Mouse (Mus musculus): ENCODE measurements around the gene Nhsl2. TPM values are rescaled to one million over a fixed set of nuclear protein-coding genes. Genes with fewer than 3 reads are reported as not detected.

Gene Nhsl2
- polyA plus RNA-seq, 1 experiment: 0.49 TPM

GRCm38 (mm10) chrX:101935291-101935840 lies 86.2 kb downstream of the Nhsl2 start:
- Histone ChIP-seq H3K4me1 (ENCODE audit: control insufficient read depth, insufficient read depth, low read length) (no peaks in the 10 kb centered on the region), H3K27ac (ENCODE audit: control insufficient read depth, insufficient read depth, low read depth, low read length) (no peak overlapping the region), H3K27me3 (ENCODE audit: control insufficient read depth, insufficient read depth, low read length) (no peaks in the 10 kb centered on the region), H3K36me3 (ENCODE audit: control insufficient read depth, insufficient read depth, low read length) (no peaks in the 10 kb centered on the region), H3K4me3 (ENCODE audit: control insufficient read depth, low read depth, low read length) (no peak overlapping the region)
- TF ChIP-seq POLR2A (IDR thresholded peaks at IDR 0.05; ENCODE audit: control insufficient read depth, low read depth, low read length): no peak

- TF ChIP-seq POLR2A (IDR thresholded peaks at IDR 0.05; ENCODE audit: control insufficient read depth, low read depth, low read length) (no peak), CTCF (IDR thresholded peaks at IDR 0.05; ENCODE audit: control insufficient read depth, insufficient read depth, insufficient replicate concordance, low read depth, low read length) (no peak)
- no peak overlapping the region for H3K4me3 ChIP-seq (ENCODE audit: control insufficient read depth, low read depth, low read length)
- no peaks in the 10 kb centered on the region for H3K4me1 ChIP-seq (ENCODE audit: control insufficient read depth, insufficient read depth, low read length)
- no peaks in the 10 kb centered on the region for H3K36me3 ChIP-seq (ENCODE audit: control insufficient read depth, insufficient read depth, low read length)
- H3K27ac ChIP-seq (ENCODE audit: control insufficient read depth, insufficient read depth, low read depth, low read length): no peak overlapping the region
- no peaks in the 10 kb centered on the region for H3K27me3 ChIP-seq (ENCODE audit: control insufficient read depth, insufficient read depth, low read length)
These were observed 90.3 kb downstream of the Nhsl2 start for GRCm38 (mm10) chrX:101939486-101939885.

- H3K27me3 ChIP-seq (ENCODE audit: control insufficient read depth, insufficient read depth, low read length): no peaks in the 10 kb centered on the region
- H3K4me1 ChIP-seq (ENCODE audit: control insufficient read depth, insufficient read depth, low read length): no peaks in the 10 kb centered on the region
- H3K36me3 ChIP-seq (ENCODE audit: control insufficient read depth, insufficient read depth, low read length): no peaks in the 10 kb centered on the region
- H3K4me3 ChIP-seq (ENCODE audit: control insufficient read depth, low read depth, low read length): no peak overlapping the region
- no peak overlapping the region for H3K27ac ChIP-seq (ENCODE audit: control insufficient read depth, insufficient read depth, low read depth, low read length)
- TF ChIP-seq CTCF (IDR thresholded peaks at IDR 0.05; ENCODE audit: control insufficient read depth, insufficient read depth, insufficient replicate concordance, low read depth, low read length) (peak; percentile 64; the same call in 1 of the 2 replicates), POLR2A (IDR thresholded peaks at IDR 0.05; ENCODE audit: control insufficient read depth, low read depth, low read length) (no peak)
These were observed 93.3 kb downstream of the Nhsl2 start for GRCm38 (mm10) chrX:101942461-101942896.

GRCm38 (mm10) chrX:101943743-101944142 lies 94.6 kb downstream of the Nhsl2 start:
- H3K36me3 ChIP-seq (ENCODE audit: control insufficient read depth, insufficient read depth, low read length): no peaks in the 10 kb centered on the region
- no peaks in the 10 kb centered on the region for H3K4me1 ChIP-seq (ENCODE audit: control insufficient read depth, insufficient read depth, low read length)
- no peak overlapping the region for H3K4me3 ChIP-seq (ENCODE audit: control insufficient read depth, low read depth, low read length)
- no peaks in the 10 kb centered on the region for H3K27me3 ChIP-seq (ENCODE audit: control insufficient read depth, insufficient read depth, low read length)
- TF ChIP-seq CTCF (IDR thresholded peaks at IDR 0.05; ENCODE audit: control insufficient read depth, insufficient read depth, insufficient replicate concordance, low read depth, low read length) (no peak), POLR2A (IDR thresholded peaks at IDR 0.05; ENCODE audit: control insufficient read depth, low read depth, low read length) (no peak)
- H3K27ac ChIP-seq (ENCODE audit: control insufficient read depth, insufficient read depth, low read depth, low read length): no peak overlapping the region

- Histone ChIP-seq H3K4me1 (ENCODE audit: control insufficient read depth, insufficient read depth, low read length) (no peaks in the 10 kb centered on the region), H3K36me3 (ENCODE audit: control insufficient read depth, insufficient read depth, low read length) (no peaks in the 10 kb centered on the region), H3K27me3 (ENCODE audit: control insufficient read depth, insufficient read depth, low read length) (no peaks in the 10 kb centered on the region), H3K4me3 (ENCODE audit: control insufficient read depth, low read depth, low read length) (no peak overlapping the region), H3K27ac (ENCODE audit: control insufficient read depth, insufficient read depth, low read depth, low read length) (no peak overlapping the region)
- TF ChIP-seq POLR2A (IDR thresholded peaks at IDR 0.05; ENCODE audit: control insufficient read depth, low read depth, low read length) (no peak), CTCF (IDR thresholded peaks at IDR 0.05; ENCODE audit: control insufficient read depth, insufficient read depth, insufficient replicate concordance, low read depth, low read length) (no peak)
These were observed 95.7 kb downstream of the Nhsl2 start for GRCm38 (mm10) chrX:101944761-101945330.

GRCm38 (mm10) chrX:101952436-101952835 lies 103.3 kb downstream of the Nhsl2 start:
- Histone ChIP-seq H3K4me3 (ENCODE audit: control insufficient read depth, low read depth, low read length) (no peak overlapping the region), H3K36me3 (ENCODE audit: control insufficient read depth, insufficient read depth, low read length) (no peaks in the 10 kb centered on the region), H3K4me1 (ENCODE audit: control insufficient read depth, insufficient read depth, low read length) (peaks cover 5% of the 10 kb centered on the region), H3K27ac (ENCODE audit: control insufficient read depth, insufficient read depth, low read depth, low read length) (no peak overlapping the region), H3K27me3 (ENCODE audit: control insufficient read depth, insufficient read depth, low read length) (no peaks in the 10 kb centered on the region)
- TF ChIP-seq POLR2A (IDR thresholded peaks at IDR 0.05; ENCODE audit: control insufficient read depth, low read depth, low read length) (no peak), CTCF (IDR thresholded peaks at IDR 0.05; ENCODE audit: control insufficient read depth, insufficient read depth, insufficient replicate concordance, low read depth, low read length) (no peak)

GRCm38 (mm10) chrX:101953256-101953655 lies 104.1 kb downstream of the Nhsl2 start:
- H3K27ac ChIP-seq (ENCODE audit: control insufficient read depth, insufficient read depth, low read depth, low read length): no peak overlapping the region
- H3K36me3 ChIP-seq (ENCODE audit: control insufficient read depth, insufficient read depth, low read length): no peaks in the 10 kb centered on the region
- TF ChIP-seq CTCF (IDR thresholded peaks at IDR 0.05; ENCODE audit: control insufficient read depth, insufficient read depth, insufficient replicate concordance, low read depth, low read length) (no peak), POLR2A (IDR thresholded peaks at IDR 0.05; ENCODE audit: control insufficient read depth, low read depth, low read length) (no peak)
- H3K27me3 ChIP-seq (ENCODE audit: control insufficient read depth, insufficient read depth, low read length): no peaks in the 10 kb centered on the region
- H3K4me3 ChIP-seq (ENCODE audit: control insufficient read depth, low read depth, low read length): no peak overlapping the region
- H3K4me1 ChIP-seq (ENCODE audit: control insufficient read depth, insufficient read depth, low read length): peaks cover 5% of the 10 kb centered on the region
